Mouse (Mus musculus) liver, adult 2 months (tissue): ENCODE results near the gene Man2b2.

Source experiments
- CTCF ChIP-seq: fragments of 200-500 bp; IDR thresholded peaks from 2 replicates; pipeline ENCODE4 v1.5.1; 2011; ENCODE audit warnings: low read depth, low read length, control low read depth
- POLR2A ChIP-seq: fragments of 200-500 bp; IDR thresholded peaks from 2 replicates; pipeline ENCODE4 v1.6.1; 2011; ENCODE audit warnings: low read length, control low read depth; ENCODE audit not compliant: insufficient read depth; ENCODE audit errors: extremely low read depth

- TF ChIP-seq CTCF = no peak
- TF ChIP-seq POLR2A = no peak
Measured at GRCm38 (mm10) chr5:36778901-36779300, 51.6 kb downstream of the Man2b2 start.
